In genomic region chr1:52727056-52727900, GRCm38 (mm10) we compare ENCODE assay signal across 8 mouse cellular contexts. TPM values are rescaled to one million over a fixed set of nuclear protein-coding genes. Genes with fewer than 3 reads are reported as not detected.
DNase-seq lines count a peak whose midpoint lies in the region; ATAC-seq lines count a peak whose summit lies in the region.

Gene Mfsd6 (minus strand): TSS chr1:52727462.

- no peaks in the 10 kb centered on the region for H3K27me3 ChIP-seq in hindbrain, embryonic 14.5 days (ENCODE audit: control insufficient read depth, insufficient read depth, low read length)

- H3K36me3 ChIP-seq in hindbrain, embryonic 14.5 days (replicated peaks; ENCODE audit: control insufficient read depth, insufficient read depth): no peaks in the 10 kb centered on the region

- H3K27ac ChIP-seq in hindbrain, embryonic 14.5 days: peak within 1 kb of the TSS; percentile 98

- H3K4me1 ChIP-seq in hindbrain, embryonic 14.5 days (replicated peaks; ENCODE audit: control insufficient read depth, insufficient read depth, low read length): peaks cover 14% of the 10 kb centered on the region

- peak within 1 kb of the TSS; percentile 86 for H3K4me2 ChIP-seq in hindbrain, embryonic 14.5 days (replicated peaks)

- H3K9ac ChIP-seq in hindbrain, embryonic 14.5 days: peak within 1 kb of the TSS; percentile 98

- peak; percentile 66; the same call in 1 of the 2 replicates for ATAC-seq in hindbrain, embryonic 14.5 days (ENCODE audit: low FRiP score)

- H3K9me3 ChIP-seq in hindbrain, embryonic 14.5 days (ENCODE audit: control insufficient read depth, low read length): no peaks in the 10 kb centered on the region

- 2% methylated on average over 42 of the region's 63 CpGs for WGBS in hindbrain, embryonic 14.5 days

- H3K4me3 ChIP-seq in hindbrain, embryonic 14.5 days (replicated peaks; ENCODE audit: low read length): peak within 1 kb of the TSS; percentile 94

- peak; percentile 57 for DNase-seq in Muller cell, postnatal 12 days (ENCODE audit: inconsistent ontology term)
- DNase-seq in cerebellum, postnatal 10 days: peak; percentile 85 to 86
- DNase-seq in gastrocnemius, adult 18-20 months (ENCODE audit: low spot score): peak; percentile 17
- peak; percentile 45 for DNase-seq in hindbrain, embryonic 14.5 days (ENCODE audit: low spot score)
- peak; percentile 49 to 61 for DNase-seq in left cerebral cortex, adult 18-20 months (ENCODE audit: low spot score in 2 of 2)
- DNase-seq in lung, postnatal 36 days: peak; percentile 55
- DNase-seq in retina, embryonic 14.5 days (ENCODE audit: low spot score): peak; percentile 56
- peak; percentile 68 to 76 for DNase-seq in thymus, postnatal 36 days

RNA-seq across cellular contexts. Expression of gene Mfsd6, which starts in this region (rescaled TPM):
- total RNA-seq in gastrocnemius, adult 18-20 months (2021): 1 to 10 TPM; 5.1 to 5.3 TPM
- 15.8 and 16.1 TPM in 2 replicates for polyA plus RNA-seq in hindbrain, embryonic 14.5 days (2014; fragmentation: Nextera tagmentation; extraction: Ambion mirVana)
- 10 to 100 TPM; 83.3 to 84.2 TPM for total RNA-seq in left cerebral cortex, adult 18-20 months (2021)

Comparison
In these comparisons a context has a peak if more than half of its experiments do, and no peak if none do; other contexts are left out.
1. Peak in every context shown above with its lines: DNase-seq, ATAC-seq, H3K4me3 ChIP-seq and H3K27ac ChIP-seq.
2. RNA of gene Mfsd6 (total RNA-seq): 83.3 to 84.2 TPM in left cerebral cortex, adult 18-20 months; 5.1 to 5.3 TPM in gastrocnemius, adult 18-20 months; every median in the first group is over 10 times any median in the second.
3. DNase-seq: peak in every context shown above with its lines; median percentile 86 in cerebellum, postnatal 10 days; 72 in thymus, postnatal 36 days; 57 in Muller cell, postnatal 12 days; 56 in retina, embryonic 14.5 days; 55 in left cerebral cortex, adult 18-20 months; 55 in lung, postnatal 36 days; 45 in hindbrain, embryonic 14.5 days; 17 in gastrocnemius, adult 18-20 months.